Mouse (Mus musculus): Measurements from ENCODE around the gene Pdk1. TPM values are rescaled to one million over a fixed set of nuclear protein-coding genes. Genes with fewer than 3 reads are reported as not detected.

Gene Pdk1
- polyA plus RNA-seq, 1 experiment from 2014 or later, result 22.9 TPM

GRCm38 (mm10) chr2:71865022-71865421 lies 8.0 kb upstream of the Pdk1 start:
- WGBS (ENCODE audit: missing documents), result 89% methylated on average over 3 of the region's 3 CpGs
- Histone ChIP-seq H3K27ac (no peak overlapping the region), H3K36me3 (ENCODE audit: inconsistent target) (no peaks in the 10 kb centered on the region), H3K79me2 (ENCODE audit: inconsistent target) (no peaks in the 10 kb centered on the region), H3K4me3 (ENCODE audit: inconsistent target) (no peak overlapping the region)

DNA sequence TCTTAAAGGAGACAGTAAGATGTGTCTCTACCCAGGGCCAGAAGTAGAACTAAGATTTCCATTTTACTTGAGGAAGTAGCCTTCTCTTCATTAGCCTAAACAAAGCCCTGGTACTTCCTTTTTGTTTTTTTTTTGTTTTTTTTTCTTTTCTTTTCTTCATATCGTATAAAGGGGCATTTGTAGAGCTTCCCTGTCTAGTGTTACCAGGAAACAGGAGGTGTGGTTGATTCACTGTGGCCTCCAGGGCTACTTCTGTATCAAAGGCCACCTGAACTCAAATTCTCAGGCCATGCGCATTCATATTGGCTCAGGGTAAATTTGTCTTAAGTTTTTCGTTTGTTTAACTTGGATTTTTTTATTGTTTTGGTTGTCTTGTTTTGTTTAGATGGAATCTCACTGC lies 7.1 kb upstream of the Pdk1 start:
- 46% methylated on average over 3 of the region's 3 CpGs for WGBS (ENCODE audit: missing documents)
- Histone ChIP-seq H3K79me2 (ENCODE audit: inconsistent target) (no peaks in the 10 kb centered on the region), H3K4me3 (ENCODE audit: inconsistent target) (no peak overlapping the region), H3K27ac (peak overlapping the region; percentile 60), H3K36me3 (ENCODE audit: inconsistent target) (no peaks in the 10 kb centered on the region)

DNA sequence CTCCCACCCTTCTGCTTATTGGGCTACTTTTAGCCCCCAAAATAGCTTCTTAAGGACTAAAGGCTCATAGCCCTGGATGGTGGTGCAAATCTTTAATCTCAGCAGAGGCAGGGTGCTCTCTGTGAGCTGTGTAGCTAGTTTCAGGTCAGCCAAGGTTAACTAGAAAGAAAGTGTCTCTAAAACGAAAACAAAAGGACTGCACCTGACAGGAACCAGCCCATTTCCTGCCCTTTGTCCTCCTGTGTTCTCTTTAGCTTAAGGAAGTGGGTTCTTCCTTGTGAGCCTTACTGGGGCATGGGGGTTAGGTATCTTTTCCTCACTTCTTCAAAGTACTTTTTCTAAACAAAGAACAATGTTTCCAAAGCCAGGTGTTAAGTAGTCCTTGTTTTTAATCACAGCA lies 6.5 kb upstream of the Pdk1 start:
- H3K79me2 ChIP-seq (ENCODE audit: inconsistent target), result no peaks in the 10 kb centered on the region
- H3K36me3 ChIP-seq (ENCODE audit: inconsistent target), result no peaks in the 10 kb centered on the region
- H3K27ac ChIP-seq, result peak overlapping the region; percentile 60
- 4% methylated on average over 1 of the region's 1 CpGs for WGBS (ENCODE audit: missing documents)
- H3K4me3 ChIP-seq (ENCODE audit: inconsistent target), result no peak overlapping the region

DNA sequence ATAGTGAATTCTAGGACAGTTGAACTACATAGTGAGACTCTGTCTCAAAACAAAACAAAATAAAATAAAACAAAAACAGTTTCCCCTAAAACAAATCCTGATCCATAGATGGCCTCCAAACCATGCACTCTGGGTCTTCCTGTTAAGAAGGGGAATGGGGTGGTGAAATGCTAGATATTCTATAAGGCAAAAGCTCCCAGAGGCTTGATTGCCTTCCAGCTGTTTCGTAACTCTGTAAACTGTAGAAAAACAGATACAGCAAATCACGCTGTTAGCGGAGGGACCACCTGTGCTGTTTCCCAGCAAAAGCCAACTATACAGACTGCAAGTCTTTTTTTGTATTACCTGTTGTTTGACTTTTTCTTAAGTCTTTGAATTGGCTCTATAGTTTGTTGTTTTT lies 6.0 kb upstream of the Pdk1 start:
- peak overlapping the region; percentile 60 for H3K27ac ChIP-seq
- no peaks in the 10 kb centered on the region for H3K79me2 ChIP-seq (ENCODE audit: inconsistent target)
- no peaks in the 10 kb centered on the region for H3K36me3 ChIP-seq (ENCODE audit: inconsistent target)
- no peak overlapping the region for H3K4me3 ChIP-seq (ENCODE audit: inconsistent target)
- WGBS (ENCODE audit: missing documents), result 21% methylated on average over 3 of the region's 3 CpGs

GRCm38 (mm10) chr2:71867480-71867879 lies 5.5 kb upstream of the Pdk1 start:
- Histone ChIP-seq H3K36me3 (ENCODE audit: inconsistent target) (no peaks in the 10 kb centered on the region), H3K4me3 (ENCODE audit: inconsistent target) (no peak overlapping the region), H3K79me2 (ENCODE audit: inconsistent target) (no peaks in the 10 kb centered on the region), H3K27ac (peak overlapping the region; percentile 60)
- 23% methylated on average over 5 of the region's 5 CpGs for WGBS (ENCODE audit: missing documents)

DNA sequence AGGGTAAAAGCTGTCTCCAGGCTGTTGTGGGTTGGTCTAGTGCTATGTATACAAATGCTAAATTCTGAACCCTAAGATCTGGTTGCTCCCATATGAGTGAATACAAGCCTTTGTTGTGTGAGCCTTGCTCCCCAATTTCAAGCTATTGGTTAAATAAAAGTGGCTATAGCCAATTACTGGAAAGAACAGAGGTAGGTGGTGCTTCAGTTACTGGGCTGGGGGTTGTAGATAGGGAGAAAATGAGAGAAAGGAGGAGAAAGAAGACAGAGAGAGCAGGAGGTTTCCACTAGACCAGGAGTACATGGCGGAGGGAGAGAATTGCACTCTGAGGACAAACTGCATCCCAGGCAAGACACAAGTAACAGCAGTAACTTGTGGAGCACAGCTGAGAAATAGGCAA lies 4.8 kb upstream of the Pdk1 start:
- Histone ChIP-seq H3K4me3 (ENCODE audit: inconsistent target) (no peak overlapping the region), H3K27ac (no peak overlapping the region), H3K36me3 (ENCODE audit: inconsistent target) (no peaks in the 10 kb centered on the region), H3K79me2 (ENCODE audit: inconsistent target) (no peaks in the 10 kb centered on the region)
- 100% methylated on average over 1 of the region's 1 CpGs for WGBS (ENCODE audit: missing documents)

DNA sequence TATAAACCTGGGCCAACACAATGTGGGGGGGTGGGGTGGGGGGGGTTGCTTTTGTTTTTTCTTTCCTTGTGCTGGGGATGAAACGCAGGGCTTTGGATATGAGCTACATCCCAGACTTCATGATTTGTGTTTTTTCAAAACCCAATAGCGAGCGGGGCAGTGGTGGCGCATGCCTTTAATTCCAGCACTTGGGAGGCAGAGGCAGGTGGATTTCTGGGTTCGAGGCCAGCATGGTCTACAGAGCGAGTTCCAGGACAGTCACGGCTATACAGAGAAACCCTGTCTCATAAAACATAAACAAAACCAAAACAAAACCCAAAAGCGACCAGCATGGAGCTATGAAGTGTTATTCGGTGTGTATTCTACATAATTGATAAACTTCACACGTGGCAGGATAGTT lies 883 bp upstream of the Pdk1 start:
- Histone ChIP-seq H3K27ac (peak overlapping the region; percentile 66), H3K4me3 (ENCODE audit: inconsistent target) (peak overlapping the region; percentile 32; the same call in 1 of the 2 replicates), H3K79me2 (ENCODE audit: inconsistent target) (peaks cover 32% of the 10 kb centered on the region), H3K36me3 (ENCODE audit: inconsistent target) (no peaks in the 10 kb centered on the region)
- WGBS (ENCODE audit: missing documents), result 87% methylated on average over 10 of the region's 10 CpGs

- H3K4me3 ChIP-seq (ENCODE audit: inconsistent target), result peak overlapping the region; percentile 48
- no peaks in the 10 kb centered on the region for H3K36me3 ChIP-seq (ENCODE audit: inconsistent target)
- H3K27ac ChIP-seq, result peak overlapping the region; percentile 75
- H3K79me2 ChIP-seq (ENCODE audit: inconsistent target), result peaks cover 32% of the 10 kb centered on the region
- WGBS (ENCODE audit: missing documents), result 3% methylated on average over 40 of the region's 51 CpGs
Measured at GRCm38 (mm10) chr2:71873474-71874322, 674 bp downstream of the Pdk1 start.

DNA sequence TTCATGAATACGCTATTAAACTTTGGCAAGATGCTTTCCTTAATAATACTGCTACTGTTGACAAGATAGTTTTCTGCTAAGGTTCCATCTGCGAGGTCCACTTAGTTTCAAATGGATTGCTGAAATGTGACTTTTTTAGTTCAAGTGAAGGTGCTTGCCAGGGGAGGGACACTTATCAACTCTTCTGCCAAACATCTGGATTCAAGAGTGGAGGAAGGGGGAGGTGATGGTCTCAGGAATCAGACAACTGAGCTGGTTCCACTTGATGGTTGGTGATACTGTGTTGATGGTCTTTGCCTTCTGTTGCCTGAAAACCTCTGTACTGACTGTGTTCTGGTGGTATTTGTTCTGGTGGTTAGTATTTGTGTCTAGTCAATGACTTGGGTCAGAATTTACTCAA lies 1.4 kb downstream of the Pdk1 start:
- WGBS (ENCODE audit: missing documents), result 57% methylated on average over 2 of the region's 2 CpGs
- H3K27ac ChIP-seq, result peak overlapping the region; percentile 75
- H3K4me3 ChIP-seq (ENCODE audit: inconsistent target), result peak overlapping the region; percentile 48; the same call in 1 of the 2 replicates
- no peaks in the 10 kb centered on the region for H3K36me3 ChIP-seq (ENCODE audit: inconsistent target)
- H3K79me2 ChIP-seq (ENCODE audit: inconsistent target), result peaks cover 32% of the 10 kb centered on the region

DNA sequence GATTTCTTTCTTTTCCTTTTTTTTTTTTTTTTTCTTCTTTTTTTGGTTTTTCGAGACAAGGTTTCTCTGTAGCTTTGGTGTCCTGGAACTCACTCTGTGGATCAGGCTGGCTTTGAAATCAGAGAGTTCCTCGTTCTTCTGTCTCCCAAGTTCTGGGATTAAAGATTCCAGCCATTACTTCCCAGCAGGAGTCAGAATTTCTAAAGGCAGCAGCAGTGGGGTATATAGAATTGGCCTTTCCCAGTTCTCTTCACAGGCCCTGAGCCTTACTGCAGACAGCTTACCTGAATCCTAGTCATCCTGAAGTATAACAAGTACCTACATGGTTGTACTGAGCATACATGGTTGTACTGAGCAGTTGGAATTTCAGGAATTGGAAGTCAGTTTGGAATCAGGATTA lies 1.8 kb downstream of the Pdk1 start:
- Histone ChIP-seq H3K79me2 (ENCODE audit: inconsistent target) (peaks cover 32% of the 10 kb centered on the region), H3K27ac (no peak overlapping the region), H3K4me3 (ENCODE audit: inconsistent target) (peak overlapping the region; percentile 48; the same call in 1 of the 2 replicates), H3K36me3 (ENCODE audit: inconsistent target) (peaks cover under 1% of the 10 kb centered on the region; the same call in 1 of the 2 replicates)
- 83% methylated on average over 1 of the region's 2 CpGs for WGBS (ENCODE audit: missing documents)

- Histone ChIP-seq H3K36me3 (ENCODE audit: inconsistent target) (peaks cover 10% of the 10 kb centered on the region), H3K27ac (no peak overlapping the region), H3K79me2 (ENCODE audit: inconsistent target) (peaks cover 32% of the 10 kb centered on the region), H3K4me3 (ENCODE audit: inconsistent target) (no peak overlapping the region)
- WGBS (ENCODE audit: missing documents), result 98% methylated on average over 4 of the region's 4 CpGs
Measured at GRCm38 (mm10) chr2:71877865-71878264, 4.8 kb downstream of the Pdk1 start.

DNA sequence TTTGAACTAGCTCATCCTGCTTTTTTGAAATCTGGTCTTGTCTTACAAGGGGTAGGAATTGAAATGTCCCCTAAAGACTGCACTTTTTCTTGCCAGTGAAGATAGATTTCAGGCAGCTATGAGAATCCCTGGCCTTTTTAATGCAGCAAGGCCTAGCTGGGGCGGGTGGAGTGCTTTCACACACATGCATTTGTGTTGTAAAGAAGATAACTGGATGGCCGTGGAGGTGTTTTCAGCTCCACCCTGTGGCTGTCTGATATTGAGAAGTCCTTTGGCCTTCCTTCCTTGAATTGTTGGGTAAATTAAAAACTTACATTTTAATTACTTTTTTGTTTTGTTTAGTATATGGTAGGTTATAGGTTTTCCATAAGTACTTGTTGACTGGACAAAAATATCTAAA lies 5.4 kb downstream of the Pdk1 start:
- H3K27ac ChIP-seq, result no peak overlapping the region
- WGBS (ENCODE audit: missing documents), result 89% methylated on average over 2 of the region's 2 CpGs
- H3K36me3 ChIP-seq (ENCODE audit: inconsistent target), result peaks cover 10% of the 10 kb centered on the region
- H3K4me3 ChIP-seq (ENCODE audit: inconsistent target), result no peak overlapping the region
- peaks cover 32% of the 10 kb centered on the region for H3K79me2 ChIP-seq (ENCODE audit: inconsistent target)

DNA sequence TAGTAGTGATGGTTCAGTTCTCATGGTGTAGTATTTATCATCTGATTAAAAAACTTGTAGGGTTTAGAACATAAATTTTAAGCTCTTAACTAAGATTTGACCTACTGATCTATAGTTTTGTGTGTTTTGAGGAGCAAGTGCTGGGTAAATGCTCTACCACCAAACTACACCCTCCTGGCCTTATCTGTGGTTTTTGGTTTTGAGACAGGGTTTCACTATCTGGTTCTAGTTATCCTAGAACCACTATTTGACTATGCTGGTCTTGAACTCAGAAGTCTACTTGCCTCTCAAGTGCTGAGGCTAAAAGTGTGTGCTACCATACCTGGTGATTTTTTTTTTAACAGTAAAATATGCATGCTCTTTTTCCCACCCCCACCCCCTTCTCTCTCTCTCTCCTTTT lies 5.9 kb downstream of the Pdk1 start:
- peaks cover 32% of the 10 kb centered on the region for H3K79me2 ChIP-seq (ENCODE audit: inconsistent target)
- H3K27ac ChIP-seq, result no peak overlapping the region
- peaks cover 10% of the 10 kb centered on the region for H3K36me3 ChIP-seq (ENCODE audit: inconsistent target)
- H3K4me3 ChIP-seq (ENCODE audit: inconsistent target), result no peak overlapping the region

DNA sequence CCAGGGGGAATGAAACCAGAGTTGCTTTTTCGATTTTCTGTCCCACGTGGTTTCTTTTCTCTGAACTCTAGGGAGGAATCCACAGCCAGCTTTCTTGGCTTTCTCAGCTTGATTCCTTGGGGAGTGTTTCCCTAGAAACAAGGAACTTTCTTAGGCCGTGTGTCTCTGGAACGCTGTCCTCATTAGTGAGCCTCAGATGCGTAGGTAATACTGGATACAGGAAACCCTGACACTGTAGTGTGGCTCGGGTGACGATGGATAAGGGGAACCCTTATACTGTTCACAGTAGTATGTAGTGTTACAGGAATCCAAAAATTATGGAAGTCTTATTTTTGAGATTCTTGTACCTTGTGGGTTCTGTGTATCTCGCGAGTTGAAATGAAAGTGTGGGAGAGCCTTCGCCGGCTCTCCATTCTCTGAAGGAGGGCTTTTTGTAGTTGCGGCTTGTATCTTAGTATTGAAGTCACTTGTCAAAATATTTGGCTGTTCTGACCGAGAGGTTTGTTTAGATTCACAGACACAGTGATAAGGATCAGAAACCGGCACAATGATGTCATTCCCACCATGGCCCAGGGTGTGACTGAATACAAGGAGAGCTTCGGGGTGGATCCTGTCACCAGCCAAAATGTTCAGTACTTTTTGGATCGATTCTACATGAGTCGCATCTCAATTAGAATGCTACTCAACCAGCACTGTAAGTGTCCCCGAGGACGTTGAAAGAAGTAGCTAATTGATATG lies 10.1 kb downstream of the Pdk1 start:
- H3K36me3 ChIP-seq (ENCODE audit: inconsistent target), result peaks cover 21% of the 10 kb centered on the region
- WGBS (ENCODE audit: missing documents), result 95% methylated on average over 19 of the region's 19 CpGs

DNA sequence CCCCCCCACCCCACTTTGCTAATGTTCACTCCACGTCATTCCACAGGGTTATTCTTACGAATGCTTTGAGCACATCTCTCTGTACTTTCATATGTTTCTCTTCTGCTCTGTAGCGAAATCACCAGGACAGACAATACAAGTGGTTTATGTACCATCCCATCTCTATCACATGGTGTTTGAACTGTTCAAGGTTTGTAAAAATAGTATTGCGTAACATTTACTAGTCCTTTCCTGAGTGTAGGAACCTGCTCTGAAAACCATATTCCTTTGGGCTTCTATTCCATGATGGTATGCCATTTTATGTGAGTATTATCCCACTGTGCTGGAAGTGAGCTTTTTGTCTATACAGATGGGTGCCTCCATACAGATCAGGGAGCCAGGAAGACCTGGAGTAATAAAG lies 14.2 kb downstream of the Pdk1 start:
- Histone ChIP-seq H3K27ac (no peak overlapping the region), H3K36me3 (ENCODE audit: inconsistent target) (peaks cover 36% of the 10 kb centered on the region; the same call in 1 of the 2 replicates), H3K79me2 (ENCODE audit: inconsistent target) (no peaks in the 10 kb centered on the region), H3K4me3 (ENCODE audit: inconsistent target) (no peak overlapping the region)
- 94% methylated on average over 4 of the region's 4 CpGs for WGBS (ENCODE audit: missing documents)

More for the DNA sequence above, 10.1 kb downstream of the Pdk1 start:
- Histone ChIP-seq H3K79me2 (ENCODE audit: inconsistent target) (no peaks in the 10 kb centered on the region), H3K4me3 (ENCODE audit: inconsistent target) (no peak overlapping the region), H3K27ac (no peak overlapping the region)
